ENCODE assay signal across 17 mouse cellular contexts in genomic region chr16:90359750-90360149, GRCm38 (mm10). TPM values are rescaled to one million over a fixed set of nuclear protein-coding genes. Genes with fewer than 3 reads are reported as not detected.
DNase-seq lines count a peak whose midpoint lies in the region; ATAC-seq and TF ChIP-seq lines count a peak whose summit lies in the region.
"Had no signal": no experiment of that assay in that cellular context is flagged by ENCODE, and none has a peak within 500 bp of the region (broad histone marks: within the 10 kb centered on the region; RNA-seq: fewer than 3 reads in every experiment).

No protein-coding gene starts in this region.

- no peak overlapping the region for H3K4me2 ChIP-seq in hindbrain, embryonic 14.5 days (replicated peaks)
- H3K4me2 ChIP-seq in hindbrain, embryonic 11.5 days (replicated peaks; ENCODE audit: low read depth, low read length) = no peak overlapping the region
- H3K4me2 ChIP-seq in limb, embryonic 14.5 days (replicated peaks; ENCODE audit: low read depth, low read length, severe bottlenecking) = no peak overlapping the region

- H3K4me1 ChIP-seq in hindbrain, embryonic 14.5 days (replicated peaks; ENCODE audit: control insufficient read depth, insufficient read depth, low read length) = peaks cover 12% of the 10 kb centered on the region; the same call in 1 of the 2 replicates
- H3K4me1 ChIP-seq in hindbrain, embryonic 11.5 days (replicated peaks; ENCODE audit: control insufficient read depth, insufficient read depth, low read length) = no peaks in the 10 kb centered on the region
- H3K4me1 ChIP-seq in limb, embryonic 14.5 days (ENCODE audit: control insufficient read depth, insufficient read depth, low read length) = peaks cover 31% of the 10 kb centered on the region

- no peak for TF ChIP-seq POLR2A in limb, embryonic 14.5 days (IDR thresholded peaks at IDR 0.05; ENCODE audit: borderline replicate concordance, extremely low read depth, insufficient read depth, insufficient read length)

- H3K9ac ChIP-seq in hindbrain, embryonic 14.5 days = no peak overlapping the region
- no peak overlapping the region for H3K9ac ChIP-seq in hindbrain, embryonic 11.5 days (ENCODE audit: low read depth, low read length)
- no peak overlapping the region for H3K9ac ChIP-seq in limb, embryonic 14.5 days (ENCODE audit: low read depth, low read length, severe bottlenecking)
- H3K9ac ChIP-seq: liver, postnatal 0 days had no signal

- no peaks in the 10 kb centered on the region for H3K27me3 ChIP-seq in hindbrain, embryonic 14.5 days (ENCODE audit: control insufficient read depth, insufficient read depth, low read length)
- no peaks in the 10 kb centered on the region for H3K27me3 ChIP-seq in hindbrain, embryonic 11.5 days (ENCODE audit: control insufficient read depth, insufficient read depth, low read length)
- no peaks in the 10 kb centered on the region for H3K27me3 ChIP-seq in limb, embryonic 14.5 days (ENCODE audit: control insufficient read depth, insufficient read depth, low read length)

- H3K27ac ChIP-seq in hindbrain, embryonic 14.5 days = no peak overlapping the region
- H3K27ac ChIP-seq in hindbrain, embryonic 11.5 days (ENCODE audit: low read depth, low read length) = no peak overlapping the region
- no peak overlapping the region for H3K27ac ChIP-seq in limb, embryonic 14.5 days (replicated peaks; ENCODE audit: low read depth, low read length)

- no peak overlapping the region for H3K4me3 ChIP-seq in hindbrain, embryonic 14.5 days (replicated peaks; ENCODE audit: low read length)
- H3K4me3 ChIP-seq in hindbrain, embryonic 11.5 days (ENCODE audit: low read depth, low read length) = no peak overlapping the region
- no peak overlapping the region for H3K4me3 ChIP-seq in limb, embryonic 14.5 days (replicated peaks; ENCODE audit: low read length)

- DNase-seq in heart, adult 11 months = peak; percentile 59
- no peak for DNase-seq in heart, postnatal 14 days
- no peak for DNase-seq in hindbrain, embryonic 14.5 days (ENCODE audit: low spot score)
- no peak for DNase-seq in hindbrain, embryonic 11.5 days (ENCODE audit: low spot score)
- DNase-seq in forelimb bud, embryonic 11.5 days (ENCODE audit: low read depth, low spot score) = peak; percentile 21
- peak; percentile 51 for DNase-seq in limb, embryonic 14.5 days (ENCODE audit: low spot score)
- DNase-seq: cerebellum, postnatal 25 days; kidney, adult 9 months; kidney, postnatal 4 days; layer of hippocampus, postnatal 36 days; left cerebral cortex, postnatal 4 days; liver, postnatal 0 days; spleen, adult 18-20 months had no signal

- 29% methylated on average over 4 of the region's 4 CpGs for WGBS in hindbrain, embryonic 14.5 days
- 38% methylated on average over 4 of the region's 4 CpGs for WGBS in hindbrain, embryonic 11.5 days
- 4% methylated on average over 4 of the region's 4 CpGs for WGBS in limb, embryonic 14.5 days

- ATAC-seq in hindbrain, embryonic 14.5 days (ENCODE audit: low FRiP score) = peak; percentile 24; the same call in 1 of the 2 replicates
- no peak for ATAC-seq in hindbrain, embryonic 11.5 days (ENCODE audit: low FRiP score)
- ATAC-seq in limb, embryonic 14.5 days (ENCODE audit: low FRiP score, low read depth) = no peak; the same call in 1 of the 2 replicates
- ATAC-seq in CD4-positive, CD25-positive, alpha-beta regulatory T cell, adult 4 months = no peak
- ATAC-seq: inflammation-experienced regulatory T-cells, adult 6 months; liver, postnatal 0 days; midbrain, embryonic 16.5 days had no signal

- H3K9me3 ChIP-seq in hindbrain, embryonic 14.5 days (ENCODE audit: control insufficient read depth, low read length) = no peaks in the 10 kb centered on the region
- H3K9me3 ChIP-seq in hindbrain, embryonic 11.5 days (ENCODE audit: control insufficient read depth, low read length) = no peaks in the 10 kb centered on the region
- H3K9me3 ChIP-seq in limb, embryonic 14.5 days (ENCODE audit: control insufficient read depth, low read length) = no peaks in the 10 kb centered on the region

- intact Hi-C loops in heart, postnatal 14 days (cut with DNase I) = no loop called here

- H3K36me3 ChIP-seq in hindbrain, embryonic 14.5 days (replicated peaks; ENCODE audit: control insufficient read depth, insufficient read depth) = no peaks in the 10 kb centered on the region
- no peaks in the 10 kb centered on the region for H3K36me3 ChIP-seq in hindbrain, embryonic 11.5 days (ENCODE audit: control insufficient read depth, insufficient read depth, low read length)
- H3K36me3 ChIP-seq in limb, embryonic 14.5 days (ENCODE audit: control insufficient read depth, insufficient read depth, low read length) = no peaks in the 10 kb centered on the region

RNA-seq across cellular contexts. Expression of gene Hunk, which starts 26.1 kb away (rescaled TPM):
- total RNA-seq in heart, postnatal 14 days (2021) = 1 to 10 TPM; 2.0 to 2.3 TPM
- polyA plus RNA-seq in hindbrain, embryonic 14.5 days (2014; fragmentation: Nextera tagmentation; extraction: Ambion mirVana) = 6.9 and 7.8 TPM in 2 replicates
- polyA plus RNA-seq in hindbrain, embryonic 11.5 days (2014; fragmentation: Nextera tagmentation; extraction: Ambion mirVana) = 11.0 and 13.1 TPM in 2 replicates
- 19.9 and 21.8 TPM in 2 replicates for polyA plus RNA-seq in limb, embryonic 14.5 days (2012; rRNA removed)
- 14.1 and 18.7 TPM in 2 replicates for polyA plus RNA-seq in limb, embryonic 14.5 days (2014; fragmentation: Nextera tagmentation; extraction: Ambion mirVana)
- not detected for polyA plus RNA-seq in CD4-positive, CD25-positive, alpha-beta regulatory T cell, adult 4 months (2017; shearing (Covaris generic))
- total RNA-seq: granulocyte monocyte progenitor cell, adult 5-6 weeks had no signal

Comparison
In these comparisons a context has a peak if more than half of its experiments do, and no peak if none do; other contexts are left out.
1. DNase-seq: peak in heart, adult 11 months (single experiment), forelimb bud, embryonic 11.5 days (single experiment) and limb, embryonic 14.5 days (single experiment); none in heart, postnatal 14 days (0 of 2), hindbrain, embryonic 14.5 days (single experiment) and hindbrain, embryonic 11.5 days (single experiment).